Mouse (Mus musculus) heart, adult 2 months (tissue): ENCODE measurements around the gene Grik5.

Experiments used
- CTCF ChIP-seq: fragments of 200-600 bp; IDR thresholded peaks from 2 replicates; pipeline ENCODE4 v1.8.1; 2022; ENCODE audit warnings: antibody characterized with exemption, mild to moderate bottlenecking, moderate library complexity
- EP300 ChIP-seq: fragments of 200-500 bp; IDR thresholded peaks from 2 replicates; pipeline ENCODE4 v1.6.1; 2011; ENCODE audit warnings: low read depth, low read length, control low read depth; ENCODE audit not compliant: insufficient read depth

GRCm38 (mm10) chr7:24969805-24970204, 102.3 kb downstream of the Grik5 start:
- no peak for TF ChIP-seq CTCF
- no peak for TF ChIP-seq EP300
